Mouse (Mus musculus): ENCODE data around the gene Smyd4.

DNA sequence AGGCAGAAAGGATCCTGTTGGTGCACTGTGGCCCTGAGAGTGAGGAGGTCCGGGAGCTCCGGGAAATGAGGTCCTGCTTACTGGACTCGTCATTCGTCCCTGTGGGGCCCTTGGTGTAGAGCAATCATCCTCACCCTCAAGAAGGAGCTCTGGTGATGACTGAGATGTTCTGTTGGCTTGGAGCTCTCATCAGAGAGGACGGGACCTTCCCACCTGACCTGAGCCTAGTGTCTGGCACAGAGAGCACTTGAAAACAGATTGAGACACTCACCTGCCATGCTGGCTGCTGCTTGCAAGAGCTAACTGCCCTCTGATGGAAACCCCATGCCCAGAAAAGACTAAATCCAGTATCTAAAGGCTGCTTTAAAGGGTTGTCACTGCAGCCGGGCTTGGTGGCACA lies 56.6 kb downstream of the Smyd4 start:
- TF ChIP-seq CTCF (IDR thresholded peaks at IDR 0.05; ENCODE audit: low read depth) (no peak), EP300 (IDR thresholded peaks at IDR 0.05; ENCODE audit: low read depth) (no peak)

All from heart, postnatal 0 days (tissue).